Mouse (Mus musculus) thymus, adult 2 months (tissue): ENCODE data around the gene Gm4922.

Experiments used
- CTCF ChIP-seq: fragments of 200-500 bp; IDR thresholded peaks from 2 replicates; pipeline ENCODE4 v1.5.1; 2012; ENCODE audit warnings: mild to moderate bottlenecking, control low read depth, low read length, moderate library complexity, borderline replicate concordance; ENCODE audit not compliant: control insufficient read depth, poor library complexity, insufficient read depth; ENCODE audit errors: extremely low read depth
- POLR2A ChIP-seq: fragments of 200-500 bp; IDR thresholded peaks from 2 replicates; pipeline ENCODE4 v1.6.1; 2012; ENCODE audit warnings: mild to moderate bottlenecking, low read length, control low read depth, moderate library complexity; ENCODE audit not compliant: control insufficient read depth, poor library complexity, insufficient read depth; ENCODE audit errors: extremely low read depth

DNA sequence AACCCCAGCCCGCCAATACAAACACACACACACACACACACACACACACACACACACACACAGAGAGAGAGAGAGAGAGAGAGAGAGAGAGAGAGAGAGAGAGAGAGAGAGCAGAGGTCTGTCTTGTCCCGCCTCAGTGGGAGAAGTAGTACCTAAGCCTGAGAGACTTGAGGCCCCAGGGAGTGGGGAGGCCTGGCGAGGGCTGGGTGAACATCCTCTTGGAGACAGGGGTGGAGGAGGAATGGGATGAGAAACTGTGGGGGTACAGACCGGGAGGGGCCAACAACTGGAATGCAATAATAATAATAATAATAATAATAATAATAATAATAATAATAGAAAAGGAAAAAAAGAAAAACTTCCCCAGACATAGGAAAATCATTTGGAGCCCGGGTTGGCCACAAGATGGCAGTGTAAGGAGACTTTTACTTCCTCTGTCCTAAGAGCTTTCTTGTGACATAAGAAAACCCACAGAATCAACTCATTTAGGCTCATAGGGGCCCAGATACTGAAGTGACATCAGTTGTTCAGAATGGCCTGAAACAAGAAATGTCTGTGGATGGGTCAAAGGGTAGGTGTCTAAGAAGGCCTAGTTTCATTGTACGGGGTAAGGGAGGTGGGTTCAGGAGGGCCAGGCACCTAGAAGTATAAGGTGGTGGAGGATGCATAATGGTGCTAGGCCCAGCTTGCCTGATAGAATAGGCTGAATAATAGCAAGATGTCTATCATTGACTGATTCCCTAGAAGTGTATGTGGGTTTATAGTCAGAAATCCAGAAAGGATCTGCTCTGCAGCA is 49.3 kb upstream of the Gm4922 start:
- TF ChIP-seq CTCF, result no peak
- no peak for TF ChIP-seq POLR2A
